Mouse (Mus musculus) heart, embryonic 10.5 days (tissue): ENCODE results near the gene Tkt. TPM values are rescaled to one million over a fixed set of nuclear protein-coding genes. Genes with fewer than 3 reads are reported as not detected.
A peak's percentile ranks its signal among the peaks of the same experiment; 100 is the strongest.

Experiments used
- DNase-seq: peaks from one replicate; pipeline ENCODE4 v3.0.0-alpha.2; 2017; ENCODE audit warnings: low spot score
- H3K27ac ChIP-seq: fragments of 300-500 bp; sonication (generic); 2 replicates; pipeline ENCODE4 v1.5.1; 2016; ENCODE audit warnings: mild to moderate bottlenecking
- H3K27me3 ChIP-seq: fragments of 300-500 bp; sonication (generic); 2 replicates; pipeline ENCODE4 v1.6.1; 2016; ENCODE audit warnings: mild to moderate bottlenecking; ENCODE audit not compliant: poor library complexity, insufficient read depth, severe bottlenecking
- H3K36me3 ChIP-seq: fragments of 300-500 bp; sonication (generic); 2 replicates; pipeline ENCODE4 v1.6.1; 2016; ENCODE audit warnings: mild to moderate bottlenecking, moderate library complexity
- H3K4me1 ChIP-seq: fragments of 300-500 bp; sonication (generic); 2 replicates; pipeline ENCODE4 v1.6.1; 2016; ENCODE audit warnings: mild to moderate bottlenecking
- H3K4me3 ChIP-seq: fragments of 300-500 bp; sonication (generic); 2 replicates; pipeline ENCODE4 v1.5.1; 2016; ENCODE audit warnings: mild to moderate bottlenecking, moderate library complexity
- H3K9me3 ChIP-seq: fragments of 300-500 bp; sonication (generic); 2 replicates; pipeline ENCODE4 v1.6.1; 2016; ENCODE audit warnings: mild to moderate bottlenecking, moderate library complexity
- WGBS: fragments of 180-500 bp; shearing (Covaris S2); methylation state at CpG from one replicate; pipeline ENCODE4 v1.1.7; 2016; 5-methylcytosine and 5-hydroxymethylcytosine counted together
- polyA plus RNA-seq: library from polyadenylated mRNA; unstranded; fragments of >200 nt; fragmentation: Nextera tagmentation; extraction: Ambion mirVana; gene quantifications from 2 replicates; pipeline ENCODE4 v1.2.1, GENCODE M21; 2016

Tkt gene
- polyA plus RNA-seq, 1 experiment from 2014 or later = 199 TPM

- H3K27me3 ChIP-seq = no peaks in the 10 kb centered on the region
- peaks cover 12% of the 10 kb centered on the region for H3K36me3 ChIP-seq
- WGBS = 54% methylated on average over 11 of the region's 11 CpGs
- H3K9me3 ChIP-seq = no peaks in the 10 kb centered on the region
- H3K27ac ChIP-seq = peak overlapping the region; percentile 65
- no peak overlapping the region for H3K4me3 ChIP-seq
- DNase-seq = no peak
- peaks cover 25% of the 10 kb centered on the region for H3K4me1 ChIP-seq
Measured at GRCm38 (mm10) chr14:30593279-30594091, 45.3 kb downstream of the Tkt start.

- no peak for DNase-seq
- WGBS = 51% methylated on average over 7 of the region's 7 CpGs
Measured at GRCm38 (mm10) chr14:30594092-30594695, 46.0 kb downstream of the Tkt start.

GRCm38 (mm10) chr14:30595576-30596313 is 47.6 kb downstream of the Tkt start:
- H3K27me3 ChIP-seq = no peaks in the 10 kb centered on the region
- H3K27ac ChIP-seq = no peak overlapping the region
- peaks cover 33% of the 10 kb centered on the region for H3K36me3 ChIP-seq
- no peak for DNase-seq
- no peaks in the 10 kb centered on the region for H3K9me3 ChIP-seq
- H3K4me1 ChIP-seq = peaks cover 25% of the 10 kb centered on the region
- H3K4me3 ChIP-seq = no peak overlapping the region
- WGBS = 83% methylated on average over 8 of the region's 8 CpGs

More at GRCm38 (mm10) chr14:30594092-30594695, 46.0 kb downstream of the Tkt start:
- H3K9me3 ChIP-seq = no peaks in the 10 kb centered on the region
- no peak overlapping the region for H3K4me3 ChIP-seq
- peaks cover 19% of the 10 kb centered on the region for H3K36me3 ChIP-seq
- no peaks in the 10 kb centered on the region for H3K27me3 ChIP-seq
- H3K4me1 ChIP-seq = peaks cover 25% of the 10 kb centered on the region
- H3K27ac ChIP-seq = peak overlapping the region; percentile 65

GRCm38 (mm10) chr14:30596407-30596806 is 48.2 kb downstream of the Tkt start:
- H3K36me3 ChIP-seq = peaks cover 39% of the 10 kb centered on the region

GRCm38 (mm10) chr14:30597142-30597541 is 49.0 kb downstream of the Tkt start:
- Histone ChIP-seq H3K27me3 (no peaks in the 10 kb centered on the region), H3K4me3 (no peak overlapping the region), H3K36me3 (peaks cover 47% of the 10 kb centered on the region), H3K9me3 (no peaks in the 10 kb centered on the region), H3K4me1 (peaks cover 23% of the 10 kb centered on the region), H3K27ac (no peak overlapping the region)
- no peak for DNase-seq
- 61% methylated on average over 2 of the region's 2 CpGs for WGBS

More at GRCm38 (mm10) chr14:30596407-30596806, 48.2 kb downstream of the Tkt start:
- no peak for DNase-seq
- Histone ChIP-seq H3K27ac (no peak overlapping the region), H3K9me3 (no peaks in the 10 kb centered on the region), H3K4me3 (no peak overlapping the region), H3K4me1 (peaks cover 25% of the 10 kb centered on the region), H3K27me3 (no peaks in the 10 kb centered on the region)
- 86% methylated on average over 3 of the region's 3 CpGs for WGBS

GRCm38 (mm10) chr14:30606817-30607216 is 58.7 kb downstream of the Tkt start:
- no peak for DNase-seq
- H3K27me3 ChIP-seq = no peaks in the 10 kb centered on the region
- H3K4me3 ChIP-seq = no peak overlapping the region
- peaks cover 22% of the 10 kb centered on the region for H3K4me1 ChIP-seq
- 83% methylated on average over 5 of the region's 5 CpGs for WGBS
- H3K36me3 ChIP-seq = peaks cover 56% of the 10 kb centered on the region
- H3K9me3 ChIP-seq = no peaks in the 10 kb centered on the region
- no peak overlapping the region for H3K27ac ChIP-seq

GRCm38 (mm10) chr14:30607696-30608095 is 59.5 kb downstream of the Tkt start:
- Histone ChIP-seq H3K36me3 (peaks cover 47% of the 10 kb centered on the region), H3K27ac (no peak overlapping the region), H3K4me3 (no peak overlapping the region), H3K4me1 (peaks cover 23% of the 10 kb centered on the region), H3K9me3 (no peaks in the 10 kb centered on the region), H3K27me3 (no peaks in the 10 kb centered on the region)
- WGBS = 83% methylated on average over 4 of the region's 4 CpGs
- DNase-seq = no peak

- Histone ChIP-seq H3K4me1 (peaks cover 25% of the 10 kb centered on the region), H3K4me3 (no peak overlapping the region), H3K36me3 (peaks cover 46% of the 10 kb centered on the region), H3K27ac (no peak overlapping the region), H3K9me3 (no peaks in the 10 kb centered on the region), H3K27me3 (no peaks in the 10 kb centered on the region)
- no peak for DNase-seq
- WGBS = 90% methylated on average over 6 of the region's 6 CpGs
Measured at GRCm38 (mm10) chr14:30608176-30608575, 60.0 kb downstream of the Tkt start.

- H3K4me3 ChIP-seq = no peak overlapping the region
- H3K36me3 ChIP-seq = peaks cover 40% of the 10 kb centered on the region
- H3K27ac ChIP-seq = no peak overlapping the region
- no peak for DNase-seq
- no peaks in the 10 kb centered on the region for H3K9me3 ChIP-seq
- peaks cover 27% of the 10 kb centered on the region for H3K4me1 ChIP-seq
- WGBS = 88% methylated on average over 3 of the region's 3 CpGs
- H3K27me3 ChIP-seq = no peaks in the 10 kb centered on the region; the same call in 1 of the 2 replicates
Measured at GRCm38 (mm10) chr14:30609499-30609898, 61.3 kb downstream of the Tkt start.

- H3K9me3 ChIP-seq = no peaks in the 10 kb centered on the region
- 80% methylated on average over 2 of the region's 2 CpGs for WGBS
- no peak for DNase-seq
- H3K27ac ChIP-seq = no peak overlapping the region
- peaks cover 31% of the 10 kb centered on the region for H3K4me1 ChIP-seq
- no peaks in the 10 kb centered on the region; the same call in 1 of the 2 replicates for H3K27me3 ChIP-seq
- peaks cover 38% of the 10 kb centered on the region for H3K36me3 ChIP-seq
- H3K4me3 ChIP-seq = no peak overlapping the region
Measured at GRCm38 (mm10) chr14:30610304-30610703, 62.1 kb downstream of the Tkt start.

GRCm38 (mm10) chr14:30610940-30611339 is 62.8 kb downstream of the Tkt start:
- no peaks in the 10 kb centered on the region; the same call in 1 of the 2 replicates for H3K27me3 ChIP-seq
- peaks cover 31% of the 10 kb centered on the region for H3K4me1 ChIP-seq
- no peak for DNase-seq
- H3K27ac ChIP-seq = no peak overlapping the region
- no peak overlapping the region for H3K4me3 ChIP-seq
- WGBS = 73% methylated on average over 3 of the region's 3 CpGs
- no peaks in the 10 kb centered on the region for H3K9me3 ChIP-seq
- H3K36me3 ChIP-seq = peaks cover 32% of the 10 kb centered on the region

- H3K9me3 ChIP-seq = no peaks in the 10 kb centered on the region
- WGBS = 20% methylated on average over 7 of the region's 7 CpGs
- H3K27ac ChIP-seq = no peak overlapping the region
- peak; percentile 88 for DNase-seq
- H3K36me3 ChIP-seq = peaks cover 21% of the 10 kb centered on the region
- H3K4me3 ChIP-seq = no peak overlapping the region
- no peaks in the 10 kb centered on the region; the same call in 1 of the 2 replicates for H3K27me3 ChIP-seq
- peaks cover 31% of the 10 kb centered on the region for H3K4me1 ChIP-seq
Measured at GRCm38 (mm10) chr14:30612523-30612922, 64.4 kb downstream of the Tkt start.
